Mouse (Mus musculus): Measurements from ENCODE around the gene Ncoa1.
"Not testable (repeated sequence)": the region's sequence is repeated elsewhere in the genome, so short reads cannot be mapped to it uniquely, and the experiment has no call there.

DNA sequence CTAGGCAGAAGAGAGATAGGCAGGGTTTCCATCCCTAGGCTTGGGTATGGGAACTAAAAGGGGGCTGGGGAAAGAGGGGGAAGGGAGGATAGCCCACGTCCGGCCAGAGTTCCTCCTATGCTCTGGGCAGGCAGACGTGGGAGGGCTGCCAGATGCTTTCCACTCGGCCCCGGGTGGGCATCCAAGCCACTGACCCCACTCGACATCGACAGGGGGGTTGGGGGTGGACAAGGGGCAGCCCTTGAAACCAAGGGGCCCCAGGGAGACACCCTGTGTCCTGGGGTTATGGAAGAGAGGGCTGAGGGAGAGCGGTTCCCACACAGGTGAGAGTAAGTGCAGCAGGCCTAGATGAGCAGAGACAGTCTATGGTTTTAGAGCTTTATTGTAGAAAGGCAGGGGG is 236.7 kb downstream of the Ncoa1 start:
- TF ChIP-seq HCFC1 (IDR thresholded peaks at IDR 0.05; ENCODE audit: borderline replicate concordance, insufficient read depth, low read length); MAFK (IDR thresholded peaks at IDR 0.05; ENCODE audit: insufficient read depth, low read depth, low read length); ZC3H11A (IDR thresholded peaks at IDR 0.05; ENCODE audit: borderline replicate concordance, low read depth, low read length); ZNF384 (IDR thresholded peaks at IDR 0.05; ENCODE audit: low read depth, low read length): not testable (repeated sequence)
